ENCODE assay signal across 21 mouse cellular contexts in genomic region chr9:100488969-100489368, GRCm38 (mm10). TPM values are rescaled to one million over a fixed set of nuclear protein-coding genes. Genes with fewer than 3 reads are reported as not detected.
DNase-seq lines count a peak whose midpoint lies in the region; ATAC-seq and TF ChIP-seq lines count a peak whose summit lies in the region.
"Had no signal": no experiment of that assay in that cellular context is flagged by ENCODE, and none has a peak within 500 bp of the region (broad histone marks: within the 10 kb centered on the region; RNA-seq: fewer than 3 reads in every experiment).

No protein-coding gene starts in this region.

- no peak for DNase-seq in heart, postnatal 25 days (ENCODE audit: low spot score)
- DNase-seq in brain, adult 2 months (ENCODE audit: low read depth, low spot score): peak; percentile 26
- no peak for DNase-seq in layer of hippocampus, adult 11-12 months (ENCODE audit: low spot score)
- DNase-seq in left cerebral cortex, adult 9 months (ENCODE audit: low spot score in 2 of 2): no peak
- DNase-seq: adrenal gland, postnatal 25 days; cerebellum, adult 11-12 months; cerebellum, postnatal 10 days; kidney, adult 8-10 months; kidney, postnatal 14 days; layer of hippocampus, postnatal 36 days; liver, embryonic 13.5 days; lung, adult 2 months; lung, postnatal 36 days; right cerebral cortex, adult 18-20 months had no signal

- TF ChIP-seq CTCF in small intestine, adult 2 months (IDR thresholded peaks at IDR 0.05; ENCODE audit: extremely low read depth, insufficient read length, insufficient replicate concordance, low read depth, low read length): no peak

- peaks cover 27% of the 10 kb centered on the region for H3K4me1 ChIP-seq in heart, embryonic 15.5 days (replicated peaks)
- H3K4me1 ChIP-seq in small intestine, adult 2 months (ENCODE audit: control insufficient read depth, insufficient read depth, insufficient read length, low read length): peaks cover 15% of the 10 kb centered on the region; the same call in 1 of the 2 replicates
- H3K4me1 ChIP-seq: forebrain, embryonic 12.5 days; midbrain, embryonic 10.5 days had no signal

- no peak overlapping the region for H3K9ac ChIP-seq in heart, embryonic 15.5 days
- H3K9ac ChIP-seq: forebrain, embryonic 12.5 days; limb, embryonic 13.5 days; liver, embryonic 13.5 days had no signal

- no peaks in the 10 kb centered on the region for H3K27me3 ChIP-seq in heart, embryonic 15.5 days
- no peaks in the 10 kb centered on the region for H3K27me3 ChIP-seq in small intestine, adult 2 months (ENCODE audit: control insufficient read depth, insufficient read depth, low read length)
- H3K27me3 ChIP-seq: forebrain, embryonic 12.5 days; limb, embryonic 13.5 days; liver, embryonic 13.5 days had no signal

- no peak overlapping the region for H3K4me2 ChIP-seq in heart, embryonic 15.5 days
- H3K4me2 ChIP-seq: forebrain, embryonic 12.5 days; limb, embryonic 13.5 days; liver, embryonic 13.5 days had no signal

- H3K36me3 ChIP-seq in heart, embryonic 15.5 days: no peaks in the 10 kb centered on the region
- 0 out of 2 replicates have a peak, but pooled peaks cover 6% of the 10 kb centered on the region for H3K36me3 ChIP-seq in small intestine, adult 2 months (ENCODE audit: control insufficient read depth, insufficient read depth, low read length)
- H3K36me3 ChIP-seq: forebrain, embryonic 12.5 days; liver, embryonic 13.5 days had no signal

- peak overlapping the region; percentile 22; the same call in 1 of the 2 replicates for H3K27ac ChIP-seq in heart, embryonic 15.5 days
- H3K27ac ChIP-seq in small intestine, adult 2 months (ENCODE audit: insufficient read depth, low read depth, low read length): peak overlapping the region; percentile 45
- H3K27ac ChIP-seq: forebrain, embryonic 12.5 days; limb, embryonic 13.5 days; liver, embryonic 13.5 days; midbrain, embryonic 10.5 days had no signal

- H3K9me3 ChIP-seq in heart, embryonic 15.5 days (replicated peaks): no peaks in the 10 kb centered on the region
- H3K9me3 ChIP-seq: forebrain, embryonic 12.5 days; limb, embryonic 13.5 days; liver, embryonic 13.5 days; midbrain, embryonic 10.5 days had no signal

- WGBS in heart, embryonic 15.5 days: 89% methylated on average over 6 of the region's 6 CpGs
- WGBS in small intestine, adult 2 months: 34% methylated on average over 6 of the region's 6 CpGs

- no peak for TF ChIP-seq POLR2A in small intestine, adult 2 months (IDR thresholded peaks at IDR 0.05; ENCODE audit: low read depth, low read length)

- ATAC-seq in heart, embryonic 15.5 days (replicated peaks; ENCODE audit: insufficient number of reproducible peaks, insufficient read depth, low FRiP score, low read depth): no peak
- 0 out of 2 replicates have a peak, but pooled peaks have one; percentile 9 for ATAC-seq in granulocyte monocyte progenitor cell, adult 5-6 weeks (replicated peaks; ENCODE audit: poor library complexity, severe bottlenecking)
- ATAC-seq: midbrain, embryonic 16.5 days had no signal

- no peak overlapping the region for H3K4me3 ChIP-seq in heart, embryonic 15.5 days
- H3K4me3 ChIP-seq in small intestine, adult 2 months (ENCODE audit: low read depth, low read length): no peak overlapping the region
- H3K4me3 ChIP-seq: forebrain, embryonic 12.5 days; limb, embryonic 13.5 days; liver, embryonic 13.5 days; midbrain, embryonic 10.5 days had no signal

- intact Hi-C loops in heart, postnatal 25 days (cut with DNase I): no loop called here

RNA-seq across cellular contexts. Expression of gene Il20rb, which starts 2.4 kb away (rescaled TPM):
- 0.88 and 1.9 TPM in 2 replicates for polyA plus RNA-seq in heart, embryonic 15.5 days (2015; fragmentation: Nextera tagmentation; extraction: Ambion mirVana)
- 1 to 10 TPM in 1 of 2 experiments, under 1 TPM in 1; 0.87 to 1.0 TPM for total RNA-seq in heart, postnatal 25 days (2021)
- total RNA-seq in granulocyte monocyte progenitor cell, adult 5-6 weeks (2014; fragmentation: Nextera tagmentation): 0.84 and 4.0 TPM in 2 replicates
- 0.13 and 2.0 TPM in 2 replicates for total RNA-seq in granulocyte monocyte progenitor cell, adult 5-6 weeks (2017)
- polyA plus RNA-seq in small intestine, adult 2 months (2012; rRNA removed): 0.61 and 1.1 TPM in 2 replicates

RNA-seq across cellular contexts. Expression of gene Nck1, which starts 57.0 kb away (rescaled TPM):
- 53.0 and 57.1 TPM in 2 replicates for polyA plus RNA-seq in heart, embryonic 15.5 days (2015; fragmentation: Nextera tagmentation; extraction: Ambion mirVana)
- 10 to 100 TPM; 44.9 to 51.9 TPM for total RNA-seq in heart, postnatal 25 days (2021)
- total RNA-seq in granulocyte monocyte progenitor cell, adult 5-6 weeks (2014; fragmentation: Nextera tagmentation): 35.0 and 44.2 TPM in 2 replicates
- 35.5 and 61.4 TPM in 2 replicates for total RNA-seq in granulocyte monocyte progenitor cell, adult 5-6 weeks (2017)
- polyA plus RNA-seq in small intestine, adult 2 months (2012; rRNA removed): 0.19 and 0.71 TPM in 2 replicates
